Mouse (Mus musculus) neural tube, embryonic 10.5 days (tissue): ENCODE data around the gene Arrb1.

ENCODE experiments used
- DNase-seq: peaks from one replicate; pipeline ENCODE4 v3.0.0-alpha.2; 2017; ENCODE audit warnings: low spot score; ENCODE audit errors: extremely low spot score

Arrb1 gene

GRCm38 (mm10) chr7:99627366-99627765, 92.1 kb downstream of the Arrb1 start:
- DNase-seq: no peak

GRCm38 (mm10) chr7:99632286-99632685, 97.0 kb downstream of the Arrb1 start:
- no peak for DNase-seq

DNA sequence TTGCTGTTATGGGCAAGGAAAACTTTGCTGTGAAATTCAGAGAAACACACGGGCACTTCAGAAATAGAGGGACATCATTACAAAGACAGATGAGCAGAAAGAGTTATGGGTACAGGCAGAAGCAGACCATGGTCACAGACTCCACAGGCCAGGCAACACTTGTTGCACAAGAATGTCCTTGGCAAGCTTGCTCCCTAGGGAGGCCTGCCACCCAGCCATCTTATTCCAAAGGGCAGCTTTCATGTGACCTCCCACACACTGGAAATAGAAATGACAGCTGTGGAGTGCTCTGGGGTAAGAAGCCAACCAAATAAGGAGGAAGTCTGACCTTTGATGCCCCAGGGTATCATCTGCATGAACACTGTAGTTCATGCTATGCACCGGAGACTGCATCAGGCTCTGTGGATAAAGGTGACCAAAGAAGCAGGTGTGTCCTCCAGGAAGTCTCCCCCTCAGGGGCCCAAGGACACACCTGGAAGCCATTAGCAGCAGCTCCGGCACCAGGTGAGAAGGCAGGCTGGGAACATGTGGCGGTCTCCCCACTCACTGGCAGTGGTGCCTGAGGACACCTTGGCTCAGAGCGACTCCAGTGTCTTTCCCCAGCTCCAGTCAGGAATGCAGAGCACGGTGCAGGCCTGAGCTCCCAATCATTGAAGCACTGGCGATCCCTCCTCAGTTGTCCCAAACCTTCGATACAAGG, 98.8 kb downstream of the Arrb1 start:
- DNase-seq: no peak

GRCm38 (mm10) chr7:99641245-99641644, 106.0 kb downstream of the Arrb1 start:
- DNase-seq: no peak

DNA sequence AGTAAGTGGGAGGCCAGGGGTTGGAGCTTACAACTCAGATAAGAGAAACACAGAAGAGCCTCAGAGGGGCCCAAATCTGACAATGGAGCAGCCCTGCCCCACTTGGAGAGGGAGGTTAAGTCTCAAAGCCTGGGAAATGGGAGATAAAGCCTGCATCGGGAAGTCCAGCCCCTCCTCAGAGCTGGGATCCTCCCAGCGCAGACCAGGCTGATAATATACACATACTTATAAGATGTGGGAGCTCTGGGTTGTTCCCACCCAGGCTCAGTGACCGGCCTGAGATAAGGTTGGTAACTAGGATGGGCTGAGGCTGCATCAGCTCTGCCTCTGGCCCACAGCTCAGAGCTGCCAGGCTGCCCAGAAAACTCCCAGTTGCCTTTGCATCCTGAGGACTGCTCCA, 106.8 kb downstream of the Arrb1 start:
- DNase-seq: no peak

DNA sequence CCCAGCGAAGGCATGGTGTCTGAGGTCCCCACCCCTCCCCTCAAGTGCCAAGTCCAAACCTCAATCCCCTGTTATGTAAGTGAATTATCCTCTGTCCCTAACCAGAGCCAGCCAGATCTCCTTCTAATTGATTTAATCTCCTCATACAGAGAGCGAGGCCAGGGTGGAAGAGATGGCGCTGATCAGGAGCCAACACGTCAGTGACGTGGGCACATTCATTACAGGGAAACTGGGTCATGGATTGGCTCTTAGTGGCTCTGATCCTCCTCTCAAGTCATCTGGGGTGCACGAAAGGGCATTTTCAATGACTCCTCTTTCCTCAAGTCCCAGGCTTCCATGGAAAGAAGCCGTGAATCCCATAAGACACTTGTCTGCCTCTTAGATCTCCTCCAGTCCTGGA, 109.4 kb downstream of the Arrb1 start:
- DNase-seq: no peak

DNA sequence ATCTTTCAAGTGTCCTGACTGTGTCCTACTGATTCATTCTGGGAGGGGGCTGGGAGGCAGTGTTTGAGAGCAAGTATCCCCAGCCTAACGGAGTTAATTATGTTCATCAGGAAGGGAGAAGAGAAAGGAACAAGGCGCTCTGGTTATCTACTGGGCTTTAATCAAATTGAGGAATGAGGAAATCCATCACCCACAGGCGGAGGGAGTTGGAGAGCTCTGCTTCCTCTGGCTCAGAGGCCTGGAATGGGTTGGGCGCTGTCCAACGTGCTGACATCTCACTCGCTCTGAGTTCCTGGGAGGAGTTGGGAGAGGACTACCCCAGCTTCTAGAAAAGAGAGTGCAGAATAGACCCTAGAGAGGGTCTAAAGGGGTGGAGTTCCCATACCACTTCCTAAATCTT, 113.4 kb downstream of the Arrb1 start:
- peak; percentile 61 for DNase-seq

- no peak for DNase-seq
Observed at GRCm38 (mm10) chr7:99649585-99649984, 114.3 kb downstream of the Arrb1 start.

DNA sequence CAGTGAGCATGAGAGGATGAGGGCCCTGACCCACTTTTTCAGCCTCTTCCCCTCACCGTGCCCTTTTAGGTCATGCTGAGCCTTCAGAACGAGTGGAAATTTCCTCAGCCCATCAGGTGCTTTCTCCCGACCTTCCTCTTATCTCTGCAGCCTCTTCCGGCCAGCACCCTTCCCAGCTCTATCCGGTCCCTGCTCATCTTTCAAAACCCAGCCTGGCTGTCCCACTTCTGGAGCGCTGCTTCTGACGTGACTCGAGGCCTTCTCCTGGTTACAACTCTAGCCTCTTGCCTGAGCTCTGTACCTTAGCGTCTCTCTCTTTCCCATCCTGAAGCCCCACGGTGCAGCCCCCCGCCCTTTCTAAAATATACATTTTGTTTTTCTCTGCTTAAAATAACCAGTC, 119.0 kb downstream of the Arrb1 start:
- DNase-seq: no peak
